Mouse (Mus musculus) megakaryocyte, embryonic 14.5 days (primary cell): ENCODE data around the gene Coro2a.

Source experiments
- FLI1 ChIP-seq: IDR thresholded peaks from 2 replicates; pipeline ENCODE4 v1.6.1; 2012; ENCODE audit warnings: low read length, inconsistent platforms, mixed read lengths
- GATA1 ChIP-seq: IDR thresholded peaks from 3 replicates; pipeline ENCODE4 v1.6.1; 2012; ENCODE audit warnings: mixed read lengths, low read length, inconsistent platforms, borderline replicate concordance

DNA sequence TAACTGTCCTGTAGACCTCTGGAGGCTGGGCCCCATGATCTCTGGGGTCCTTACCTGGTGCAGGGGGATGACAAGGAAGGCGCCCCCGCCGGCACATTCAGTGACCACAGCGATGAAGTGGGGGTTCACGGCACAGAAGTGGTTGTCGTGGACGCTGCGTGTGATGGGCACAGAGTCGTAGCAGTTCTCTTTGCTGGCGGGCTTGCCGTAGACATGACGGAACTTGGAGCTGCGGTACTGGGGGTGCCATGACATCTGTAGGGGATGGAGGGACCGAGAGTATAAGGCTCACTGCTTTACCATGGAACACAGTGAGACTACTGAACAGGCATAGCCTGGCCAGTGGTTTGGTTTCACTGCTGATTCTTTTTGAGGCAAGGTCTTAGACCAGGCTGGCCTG lies 39.2 kb downstream of the Coro2a start:
- TF ChIP-seq GATA1: no peak
- TF ChIP-seq FLI1: no peak
